Mouse (Mus musculus): ENCODE results near the gene Il16. TPM values are rescaled to one million over a fixed set of nuclear protein-coding genes. Genes with fewer than 3 reads are reported as not detected.
A peak's percentile ranks its signal among the peaks of the same experiment; 100 is the strongest.

Gene Il16
- total RNA-seq, 2 experiments from 2014 or later = 34.9 to 37.4 TPM

DNA sequence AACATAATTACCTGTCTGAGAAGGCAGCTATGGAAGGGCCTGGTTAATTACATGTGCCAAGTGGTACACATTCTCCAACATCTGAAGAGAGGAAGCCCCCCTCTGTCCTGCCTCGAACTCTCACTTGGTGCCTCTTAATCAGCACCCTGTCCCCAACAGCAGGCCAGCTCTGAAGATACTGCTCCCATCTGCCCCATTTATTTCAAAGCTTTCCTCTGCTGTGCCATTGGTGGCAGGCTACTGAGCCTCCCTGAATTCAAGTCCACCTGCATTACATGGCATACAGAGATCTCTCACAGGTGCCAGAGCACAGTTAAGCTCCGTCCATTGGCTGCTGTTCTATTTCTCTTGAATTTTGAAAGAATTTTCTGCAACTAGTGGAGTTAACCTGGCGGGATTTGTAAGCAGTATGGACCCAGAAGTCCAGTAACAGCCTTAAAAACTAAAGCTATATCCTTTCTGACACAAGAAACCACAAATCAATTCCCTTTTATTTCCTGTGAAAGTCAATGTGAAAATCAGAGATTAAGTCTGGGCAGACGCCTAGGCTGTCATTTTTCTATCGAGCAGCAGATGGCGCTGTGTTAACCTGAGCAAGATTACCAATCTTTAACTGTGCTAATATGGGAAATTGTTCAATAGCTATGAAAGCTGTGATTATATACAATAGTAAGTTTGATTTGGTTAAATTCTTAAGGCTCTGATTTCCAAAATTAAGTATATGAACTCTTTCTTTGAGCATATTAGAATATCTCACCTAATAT lies 49.9 kb downstream of the Il16 start:
- DNase-seq (ENCODE audit: low spot score in 2 of 2) = peak; percentile 38 to 55

- DNase-seq (ENCODE audit: low spot score in 2 of 2) = peak in 1 of 2 experiments; percentile 17
Observed at GRCm38 (mm10) chr7:83682640-83683274, 62.8 kb downstream of the Il16 start.

GRCm38 (mm10) chr7:83678506-83678905 lies 67.0 kb downstream of the Il16 start:
- peak in 1 of 2 experiments; percentile 2 for DNase-seq (ENCODE audit: low spot score in 2 of 2)

DNA sequence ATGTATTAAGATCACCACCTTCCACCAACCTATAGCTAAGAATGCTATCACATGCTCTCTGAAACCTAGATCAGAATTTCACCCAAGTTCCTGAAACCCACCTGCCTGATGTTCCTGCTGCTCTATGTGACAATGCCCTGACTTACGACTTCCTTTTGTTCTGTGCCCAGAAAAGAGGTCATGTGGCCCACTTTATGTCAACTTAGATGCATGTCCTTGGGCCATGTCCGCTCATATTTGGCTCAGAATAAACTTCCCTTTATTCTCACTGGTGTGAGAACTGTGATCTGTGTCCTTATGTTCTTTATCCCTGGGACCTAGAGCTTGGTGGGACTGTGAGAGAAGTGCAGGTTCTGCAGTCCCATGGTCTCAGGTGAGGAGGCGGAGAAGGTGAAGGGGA lies 68.2 kb downstream of the Il16 start:
- peak in 1 of 2 experiments; percentile 3 for DNase-seq (ENCODE audit: low spot score in 2 of 2)

GRCm38 (mm10) chr7:83675545-83676254 lies 69.8 kb downstream of the Il16 start:
- DNase-seq (ENCODE audit: low spot score in 2 of 2) = peak in 1 of 2 experiments; percentile 25

GRCm38 (mm10) chr7:83671573-83671972 lies 74.0 kb downstream of the Il16 start:
- peak in 1 of 2 experiments; percentile 4 for DNase-seq (ENCODE audit: low spot score in 2 of 2)

DNA sequence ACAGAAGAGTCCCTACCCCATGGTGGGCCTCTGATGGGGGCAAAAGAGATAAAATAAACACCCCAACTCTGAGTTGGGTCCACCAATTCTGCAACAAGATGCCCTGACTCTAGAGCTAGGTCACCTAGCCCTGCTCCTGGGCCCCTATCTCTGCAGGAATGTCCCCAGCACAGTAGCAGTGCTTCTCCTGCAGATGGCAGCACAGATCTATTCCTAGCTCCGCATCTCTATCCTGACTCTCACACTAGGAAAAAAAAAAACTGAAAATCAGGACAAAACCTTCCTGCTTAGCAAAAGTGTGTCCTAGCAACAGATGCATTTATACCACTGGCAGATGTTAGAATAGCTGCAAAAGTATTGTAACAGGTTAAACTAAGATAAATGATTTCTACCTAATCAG lies 76.8 kb downstream of the Il16 start:
- DNase-seq (ENCODE audit: low spot score in 2 of 2) = peak; percentile 72 to 79

GRCm38 (mm10) chr7:83667936-83668645 lies 77.4 kb downstream of the Il16 start:
- DNase-seq (ENCODE audit: low spot score in 2 of 2) = no peak

DNA sequence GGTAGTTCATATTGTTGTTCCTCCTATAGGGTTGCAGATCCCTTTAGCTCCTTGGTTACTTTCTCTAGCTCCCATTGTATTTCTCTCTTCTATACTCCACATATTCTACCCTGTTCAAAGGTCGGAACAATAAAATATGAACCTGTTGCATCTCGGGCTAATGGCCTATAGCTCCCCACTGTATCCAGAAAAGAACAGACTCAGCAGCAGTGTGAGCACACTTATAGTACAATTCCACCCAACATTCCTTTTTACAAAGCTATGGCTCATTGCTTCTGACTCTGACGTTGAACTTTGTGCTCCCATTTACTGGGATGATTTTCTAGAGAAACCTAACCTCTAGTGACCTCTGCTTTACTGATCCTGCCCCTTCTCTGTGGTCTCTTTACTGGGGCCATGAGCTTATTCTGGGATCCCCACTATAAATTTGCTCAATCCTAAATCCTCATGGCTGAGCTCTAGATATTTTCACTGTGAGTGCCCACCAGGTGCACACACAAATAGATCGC lies 79.4 kb downstream of the Il16 start:
- no peak for DNase-seq (ENCODE audit: low spot score in 2 of 2)

DNA sequence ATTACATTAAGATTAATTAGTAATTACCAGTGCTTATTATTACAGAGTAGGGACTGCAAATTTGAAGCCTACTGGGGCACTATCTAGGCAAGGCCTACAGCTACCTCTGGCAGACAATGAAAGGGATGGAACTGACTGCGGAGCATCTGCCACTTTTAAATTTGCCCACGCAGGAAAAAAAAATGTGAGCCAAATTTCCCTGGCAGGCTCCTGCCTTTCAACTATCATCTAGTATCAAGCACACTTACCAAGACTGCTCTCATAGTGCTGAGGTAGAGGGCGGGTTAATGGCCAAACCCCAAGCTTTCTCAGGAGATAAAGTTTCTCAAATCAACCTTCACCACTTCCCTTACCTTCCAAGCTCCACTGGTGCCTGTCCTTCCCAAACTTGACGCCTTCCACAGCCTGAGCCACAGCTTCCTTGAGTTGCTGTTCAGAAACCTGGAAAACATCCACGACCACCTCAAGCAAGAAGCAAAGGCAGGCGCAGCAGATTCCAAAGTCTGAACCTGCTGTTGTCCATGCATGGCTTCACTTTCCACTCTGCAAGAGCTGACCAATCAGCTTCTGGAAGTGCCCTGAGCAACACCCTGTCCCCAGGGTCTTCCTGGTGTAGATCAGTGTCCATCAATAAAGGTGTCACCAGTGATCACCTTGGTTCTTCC lies 82.7 kb downstream of the Il16 start:
- DNase-seq (ENCODE audit: low spot score in 2 of 2) = peak; percentile 41 to 51

DNA sequence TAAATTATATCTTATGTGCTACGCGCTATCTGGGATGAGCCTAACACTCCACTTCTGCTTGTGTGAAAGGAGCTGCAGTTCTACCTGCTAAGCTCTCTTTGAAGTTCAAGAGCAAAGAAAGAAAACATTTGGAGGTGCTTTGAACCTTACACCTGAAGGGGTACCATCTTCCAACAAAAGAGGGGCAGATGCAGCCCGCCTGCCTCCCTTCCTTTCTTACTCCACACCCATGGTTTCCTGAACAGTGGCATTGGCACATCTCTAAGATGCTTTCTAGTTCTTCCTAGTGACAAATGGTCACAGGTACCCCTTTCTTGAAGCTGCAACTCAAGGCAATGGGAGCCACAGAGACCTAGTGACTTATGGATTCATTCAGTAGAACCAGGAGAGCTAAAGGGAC lies 83.8 kb downstream of the Il16 start:
- DNase-seq (ENCODE audit: low spot score in 2 of 2) = no peak

DNA sequence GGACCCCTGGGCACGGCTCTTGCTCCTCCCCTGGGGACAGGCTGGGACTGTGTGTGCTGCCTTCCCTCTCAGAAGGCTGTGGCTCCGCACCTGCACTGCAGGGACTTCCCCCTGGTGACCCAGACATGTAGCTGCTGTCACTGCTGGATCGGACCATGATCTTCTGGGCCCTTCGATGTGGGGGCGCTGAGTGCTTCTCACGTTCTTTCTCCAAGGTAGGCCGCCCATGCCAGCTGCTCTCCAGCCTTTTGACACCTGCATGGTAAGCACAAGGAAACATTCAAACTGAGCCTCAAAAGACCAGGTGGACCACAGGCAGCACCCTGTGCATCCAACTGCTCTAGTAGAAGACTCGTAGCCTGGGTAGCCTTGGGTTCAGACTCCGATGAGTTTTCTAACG lies 84.5 kb downstream of the Il16 start:
- no peak for DNase-seq (ENCODE audit: low spot score in 2 of 2)

GRCm38 (mm10) chr7:83660273-83660691 lies 85.2 kb downstream of the Il16 start:
- peak in 1 of 2 experiments; percentile 27 for DNase-seq (ENCODE audit: low spot score in 2 of 2)

DNA sequence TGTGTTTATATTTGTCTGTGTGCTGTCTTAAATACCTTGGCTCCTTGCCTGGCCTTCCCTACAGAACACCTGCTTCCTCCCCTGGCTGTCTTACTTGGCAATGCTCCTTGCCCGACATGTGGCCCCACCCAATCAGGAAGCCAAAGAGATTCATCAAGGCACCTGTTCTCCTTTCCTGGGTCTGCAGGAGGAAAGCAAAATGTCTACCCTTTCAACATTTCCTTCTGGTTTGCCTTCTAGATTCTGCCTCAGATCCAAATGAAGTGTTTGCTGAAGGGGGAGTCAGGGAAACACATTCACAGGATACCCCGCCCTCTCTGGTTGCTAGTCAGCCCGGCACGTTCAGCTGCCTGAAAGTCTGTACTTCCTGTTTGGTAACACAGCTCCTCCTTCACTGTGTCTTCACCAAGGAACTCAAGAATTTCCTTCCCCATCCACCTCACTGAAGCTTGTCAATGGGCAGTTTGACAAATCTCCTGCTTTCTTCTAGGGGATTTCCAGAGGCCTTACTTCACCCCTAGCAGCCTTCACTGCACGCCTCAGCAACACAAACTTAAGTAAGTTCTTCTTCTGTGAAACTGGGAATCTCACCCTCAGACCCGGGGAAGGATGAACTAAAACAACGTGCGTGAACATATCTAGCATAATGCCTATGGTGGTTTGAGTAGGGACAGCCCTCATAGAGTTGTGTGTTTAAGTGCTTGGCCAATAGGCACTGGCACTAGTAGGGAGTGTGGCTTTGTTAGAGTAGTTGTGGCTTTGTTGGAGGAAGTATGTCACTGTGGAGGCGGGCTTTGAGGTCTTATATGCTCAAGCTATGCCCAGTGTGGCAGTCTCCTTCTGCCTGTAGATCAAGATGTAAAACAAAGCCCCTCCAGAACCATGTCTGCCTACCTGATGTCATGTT lies 86.1 kb downstream of the Il16 start:
- no peak for DNase-seq (ENCODE audit: low spot score in 2 of 2)

- no peak for DNase-seq (ENCODE audit: low spot score in 2 of 2)
Observed at GRCm38 (mm10) chr7:83658716-83659115, 86.8 kb downstream of the Il16 start.

- DNase-seq (ENCODE audit: low spot score in 2 of 2) = no peak
Observed at GRCm38 (mm10) chr7:83654938-83655630, 90.4 kb downstream of the Il16 start.

- no peak for DNase-seq (ENCODE audit: low spot score in 2 of 2)
Observed at GRCm38 (mm10) chr7:83654196-83654595, 91.3 kb downstream of the Il16 start.

DNA sequence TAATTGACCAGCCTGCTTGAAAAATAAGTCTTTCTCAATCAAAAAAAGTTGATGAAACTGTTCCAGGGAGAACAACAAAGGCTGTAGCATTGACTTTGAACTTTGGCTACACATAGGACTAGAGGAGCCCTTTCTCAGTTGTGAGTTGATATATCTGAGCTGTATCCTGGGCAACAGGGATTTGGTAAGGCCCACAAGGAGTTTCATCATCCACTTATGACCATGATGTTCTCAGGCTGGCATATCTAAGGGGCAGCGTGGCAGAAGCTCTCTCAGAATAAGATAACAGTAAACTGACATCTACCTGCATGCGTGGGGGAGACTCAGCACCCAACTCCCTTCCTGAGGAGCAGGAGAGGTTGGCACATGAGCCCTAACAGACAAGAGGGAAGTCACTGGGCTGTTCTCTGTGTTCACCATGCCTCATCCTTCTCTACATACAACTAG lies 91.9 kb downstream of the Il16 start:
- no peak for DNase-seq (ENCODE audit: low spot score in 2 of 2)

GRCm38 (mm10) chr7:83652498-83652897 lies 93.0 kb downstream of the Il16 start:
- DNase-seq (ENCODE audit: low spot score in 2 of 2) = no peak
